Mouse (Mus musculus) forebrain, embryonic 15.5 days (tissue): ENCODE measurements around the gene Zbtb20. TPM values are rescaled to one million over a fixed set of nuclear protein-coding genes. Genes with fewer than 3 reads are reported as not detected.

Source experiments
- ATAC-seq: fragments of 200-750 bp; cut with Nextera tagmentation; replicated peaks from 2 replicates; pipeline ENCODE4 v1.8.0; 2017; ENCODE audit warnings: mild to moderate bottlenecking, moderate TSS enrichment, moderate library complexity
- H3K27ac ChIP-seq: fragments of 300-500 bp; sonication (generic); replicated peaks from 2 replicates; pipeline ENCODE4 v1.5.1; 2015; ENCODE audit warnings: mild to moderate bottlenecking, inconsistent platforms
- H3K27me3 ChIP-seq: fragments of 300-500 bp; sonication (generic); 2 replicates; pipeline ENCODE4 v1.6.1; 2015; ENCODE audit warnings: inconsistent platforms
- H3K36me3 ChIP-seq: fragments of 300-500 bp; sonication (generic); 2 replicates; pipeline ENCODE4 v1.6.1; 2015; ENCODE audit warnings: mild to moderate bottlenecking, inconsistent platforms
- H3K4me1 ChIP-seq: fragments of 300-500 bp; sonication (generic); 2 replicates; pipeline ENCODE4 v1.6.1; 2015; ENCODE audit warnings: inconsistent platforms
- H3K4me2 ChIP-seq: fragments of 300-500 bp; sonication (generic); replicated peaks from 2 replicates; pipeline ENCODE4 v1.6.1; 2015; ENCODE audit warnings: mild to moderate bottlenecking, inconsistent platforms
- H3K4me3 ChIP-seq: fragments of 300-500 bp; sonication (generic); 2 replicates; pipeline ENCODE4 v1.5.1; 2015; ENCODE audit warnings: mild to moderate bottlenecking, inconsistent platforms
- H3K9ac ChIP-seq: fragments of 300-500 bp; sonication (generic); replicated peaks from 2 replicates; pipeline ENCODE4 v1.6.1; 2015; ENCODE audit warnings: mild to moderate bottlenecking, inconsistent platforms
- H3K9me3 ChIP-seq: fragments of 300-500 bp; sonication (generic); 2 replicates; pipeline ENCODE4 v1.6.1; 2016; ENCODE audit warnings: inconsistent platforms
- WGBS: fragments of 180-500 bp; shearing (Covaris S2); methylation state at CpG from one replicate; pipeline ENCODE4 v1.1.7; 2015; ENCODE audit warnings: mixed read lengths; 5-methylcytosine and 5-hydroxymethylcytosine counted together
- polyA plus RNA-seq: library from polyadenylated mRNA; unstranded; fragments of >200 nt; fragmentation: Nextera tagmentation; extraction: Ambion mirVana; gene quantifications from 2 replicates; pipeline ENCODE4 v1.2.1, GENCODE M21; 2015

Gene Zbtb20
- polyA plus RNA-seq: 143 and 149 TPM in 2 replicates

DNA sequence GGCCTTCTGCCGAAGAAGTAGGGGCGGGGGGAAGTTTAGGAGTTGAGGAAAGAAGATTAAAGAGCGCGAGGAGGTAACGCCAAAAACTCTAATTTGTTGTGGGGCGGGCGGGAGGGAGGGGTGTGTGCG, at the start of gene Zbtb20:
Gene Zbtb20, plus strand, starts transcription at position 30 of the 129 bp plus-strand sequence.
- Histone ChIP-seq H3K4me2 (peak within 1 kb of the TSS; percentile 64), H3K4me3 (peak within 1 kb of the TSS; percentile 96), H3K9ac (peak within 1 kb of the TSS; percentile 83), H3K9me3 (no peaks in the 10 kb centered on the region), H3K27ac (peak within 1 kb of the TSS; percentile 99), H3K4me1 (peaks cover 22% of the 10 kb centered on the region), H3K36me3 (no peaks in the 10 kb centered on the region), H3K27me3 (no peaks in the 10 kb centered on the region)
- no peak for ATAC-seq
- 0% methylated on average over 2 of the region's 8 CpGs for WGBS

DNA sequence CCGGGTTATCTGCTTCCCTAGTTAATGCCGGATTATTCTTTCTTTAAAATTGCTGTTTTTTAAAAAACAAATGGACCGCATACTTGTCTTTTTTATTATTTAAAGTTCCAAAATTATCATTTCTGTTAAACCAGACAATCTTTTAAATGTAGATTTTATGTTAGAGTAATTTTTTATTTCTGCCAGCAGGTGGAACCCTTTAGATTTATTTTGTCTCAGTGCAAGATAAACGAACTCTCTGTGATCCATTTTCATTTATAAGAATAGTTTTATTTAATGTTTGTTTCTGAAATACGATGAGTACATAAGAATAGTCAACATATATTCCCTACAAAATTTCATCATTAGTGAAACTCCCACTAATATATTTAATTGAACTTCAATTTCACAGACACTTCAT, 39.7 kb upstream of the Zbtb20 start:
- H3K4me2 ChIP-seq: no peak overlapping the region
- no peak overlapping the region for H3K4me3 ChIP-seq
- no peaks in the 10 kb centered on the region for H3K4me1 ChIP-seq
- 60% methylated on average over 5 of the region's 5 CpGs for WGBS
- H3K27ac ChIP-seq: no peak overlapping the region
- no peaks in the 10 kb centered on the region for H3K27me3 ChIP-seq
- no peaks in the 10 kb centered on the region for H3K36me3 ChIP-seq
- H3K9ac ChIP-seq: no peak overlapping the region
- no peaks in the 10 kb centered on the region for H3K9me3 ChIP-seq
- ATAC-seq: no peak

DNA sequence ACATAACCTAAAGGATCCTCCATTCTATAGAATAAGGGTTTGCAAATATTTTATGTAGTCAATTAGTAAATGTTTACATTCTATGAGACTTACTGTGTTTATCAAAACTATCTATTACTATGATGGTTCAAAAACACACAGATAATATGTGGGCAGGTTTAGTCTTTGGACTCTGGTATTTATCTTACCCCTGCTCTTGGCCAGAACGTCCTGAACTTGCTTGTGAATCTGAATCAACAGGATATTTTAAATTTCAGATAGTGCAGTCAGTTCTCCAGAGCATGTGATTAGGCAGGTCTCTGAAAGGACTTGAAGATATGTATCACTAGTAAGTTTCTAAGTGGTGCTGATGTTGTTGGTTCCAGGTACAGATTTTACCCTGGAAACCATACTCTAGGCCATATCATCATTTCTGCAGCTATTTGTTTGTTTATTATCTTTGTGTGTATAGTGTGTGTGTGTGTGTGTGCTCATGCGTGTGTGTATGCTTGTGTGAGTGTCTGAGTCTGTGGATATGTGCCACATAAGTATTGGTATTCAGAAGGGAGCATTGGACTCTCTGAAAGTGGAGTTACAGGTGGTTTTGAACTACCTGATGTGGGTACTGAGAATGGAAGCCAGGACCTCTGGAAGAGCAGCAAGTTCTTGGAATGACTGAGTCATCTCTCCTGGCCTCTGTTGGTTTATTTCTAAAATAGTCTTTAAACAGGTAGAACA, 39.1 kb upstream of the Zbtb20 start:
- H3K4me3 ChIP-seq: no peak overlapping the region
- no peak overlapping the region for H3K9ac ChIP-seq
- no peaks in the 10 kb centered on the region for H3K36me3 ChIP-seq
- no peaks in the 10 kb centered on the region for H3K27me3 ChIP-seq
- no peak overlapping the region for H3K4me2 ChIP-seq
- WGBS: 64% methylated on average over 2 of the region's 2 CpGs
- no peak overlapping the region for H3K27ac ChIP-seq
- ATAC-seq: no peak
- H3K4me1 ChIP-seq: no peaks in the 10 kb centered on the region
- no peaks in the 10 kb centered on the region for H3K9me3 ChIP-seq

DNA sequence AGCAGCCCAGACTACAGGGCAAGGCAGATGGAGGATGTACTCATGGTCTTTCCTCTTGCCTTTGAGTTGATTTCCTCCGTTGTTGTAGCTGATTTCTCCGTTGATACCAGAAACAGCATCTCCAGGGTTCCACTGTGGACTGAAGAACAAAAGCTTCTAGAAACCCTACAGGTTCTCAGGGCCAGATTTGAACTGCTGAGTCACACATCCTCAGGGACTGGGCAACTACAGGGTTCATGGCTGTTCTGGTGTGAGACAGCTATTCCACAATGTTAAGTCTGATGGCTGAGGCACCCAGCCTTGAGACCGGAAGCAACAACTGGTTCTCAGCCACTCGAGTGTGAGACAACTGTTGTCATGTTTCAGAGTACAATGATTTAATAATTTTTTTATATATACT, 37.5 kb upstream of the Zbtb20 start:
- Histone ChIP-seq H3K36me3 (no peaks in the 10 kb centered on the region), H3K4me3 (no peak overlapping the region), H3K9me3 (no peaks in the 10 kb centered on the region), H3K4me1 (no peaks in the 10 kb centered on the region), H3K27ac (no peak overlapping the region), H3K4me2 (no peak overlapping the region), H3K9ac (no peak overlapping the region), H3K27me3 (no peaks in the 10 kb centered on the region)
- ATAC-seq: no peak
- 94% methylated on average over 4 of the region's 4 CpGs for WGBS

DNA sequence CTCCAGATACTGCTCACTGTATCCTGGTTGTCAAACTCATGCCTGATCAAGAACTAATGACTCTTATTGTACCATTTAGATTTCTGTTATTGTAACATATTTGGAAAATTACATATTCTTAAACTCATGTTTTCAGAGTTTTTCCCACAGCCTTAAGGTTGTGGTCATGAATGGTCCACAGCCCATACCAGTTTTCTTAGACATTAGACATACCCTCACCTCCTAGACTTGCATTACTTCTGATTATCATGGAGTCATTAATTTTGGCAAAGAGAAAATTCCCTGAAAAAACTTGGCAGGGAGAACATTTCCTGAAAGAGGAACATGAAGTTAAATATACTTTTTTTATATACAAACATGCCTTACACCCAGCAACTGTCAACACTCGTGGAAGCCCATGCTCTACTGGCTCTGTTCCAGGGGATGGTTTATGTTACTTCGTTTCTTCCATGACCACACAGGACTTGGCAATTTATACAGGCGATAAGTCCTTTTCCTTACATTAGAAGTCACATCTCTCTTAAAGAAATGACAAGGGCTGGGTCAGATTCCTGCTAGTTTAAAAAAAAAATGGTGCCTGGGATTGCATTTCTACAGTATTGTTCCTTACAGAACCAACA, 18.0 kb upstream of the Zbtb20 start:
- no peaks in the 10 kb centered on the region for H3K27me3 ChIP-seq
- no peaks in the 10 kb centered on the region for H3K36me3 ChIP-seq
- no peaks in the 10 kb centered on the region for H3K9me3 ChIP-seq
- no peak for ATAC-seq
- H3K9ac ChIP-seq: no peak overlapping the region
- WGBS: 79% methylated on average over 3 of the region's 3 CpGs
- no peaks in the 10 kb centered on the region for H3K4me1 ChIP-seq
- no peak overlapping the region for H3K27ac ChIP-seq
- H3K4me2 ChIP-seq: no peak overlapping the region
- H3K4me3 ChIP-seq: no peak overlapping the region

DNA sequence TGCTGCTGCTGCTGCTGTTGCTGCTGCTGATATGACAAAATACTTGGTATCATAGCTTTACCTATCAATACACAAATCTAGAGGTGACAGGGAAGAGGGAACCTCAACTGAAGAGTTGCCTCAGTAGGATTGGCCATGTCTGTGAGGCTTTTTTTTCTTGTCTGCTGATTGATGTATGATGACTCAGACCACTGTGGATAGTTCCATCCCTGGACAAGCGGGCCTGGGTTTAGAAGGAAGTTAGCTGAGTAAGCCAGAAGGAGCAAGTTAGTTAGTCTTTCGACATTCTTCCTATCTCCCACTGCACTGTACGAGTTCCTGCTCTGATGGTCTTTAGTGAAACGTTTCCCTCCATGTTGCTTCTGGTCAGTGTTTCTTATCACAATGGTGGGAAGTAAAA, 16.4 kb upstream of the Zbtb20 start:
- H3K4me1 ChIP-seq: no peaks in the 10 kb centered on the region
- no peak overlapping the region for H3K9ac ChIP-seq
- 90% methylated on average over 4 of the region's 4 CpGs for WGBS
- H3K4me3 ChIP-seq: no peak overlapping the region
- H3K36me3 ChIP-seq: no peaks in the 10 kb centered on the region
- no peaks in the 10 kb centered on the region for H3K9me3 ChIP-seq
- H3K27me3 ChIP-seq: no peaks in the 10 kb centered on the region
- ATAC-seq: no peak
- H3K4me2 ChIP-seq: no peak overlapping the region
- no peak overlapping the region for H3K27ac ChIP-seq

DNA sequence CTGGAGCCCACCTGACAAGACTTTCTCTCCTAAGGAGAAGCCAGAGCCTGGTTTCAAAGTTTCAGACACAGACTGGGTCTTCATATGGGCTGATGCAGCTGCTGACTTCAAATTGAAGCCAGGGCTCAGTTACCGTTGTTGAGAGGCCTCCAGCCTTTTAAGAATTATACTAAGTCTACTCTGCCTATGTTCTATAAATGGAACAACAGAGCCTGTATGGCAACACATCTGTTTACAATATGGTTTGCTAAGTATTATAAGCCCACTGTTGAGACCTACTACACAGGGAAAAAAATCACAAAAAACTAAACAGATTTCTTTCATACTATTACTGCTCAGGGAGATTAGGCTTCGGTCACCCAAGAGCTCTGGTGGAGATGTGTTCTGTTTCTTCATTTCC, 12.4 kb upstream of the Zbtb20 start:
- 83% methylated on average over 2 of the region's 2 CpGs for WGBS
- no peak overlapping the region for H3K9ac ChIP-seq
- ATAC-seq: no peak
- H3K4me1 ChIP-seq: no peaks in the 10 kb centered on the region
- no peak overlapping the region for H3K4me3 ChIP-seq
- no peaks in the 10 kb centered on the region for H3K9me3 ChIP-seq
- no peak overlapping the region for H3K27ac ChIP-seq
- no peak overlapping the region for H3K4me2 ChIP-seq
- H3K27me3 ChIP-seq: no peaks in the 10 kb centered on the region
- no peaks in the 10 kb centered on the region for H3K36me3 ChIP-seq

DNA sequence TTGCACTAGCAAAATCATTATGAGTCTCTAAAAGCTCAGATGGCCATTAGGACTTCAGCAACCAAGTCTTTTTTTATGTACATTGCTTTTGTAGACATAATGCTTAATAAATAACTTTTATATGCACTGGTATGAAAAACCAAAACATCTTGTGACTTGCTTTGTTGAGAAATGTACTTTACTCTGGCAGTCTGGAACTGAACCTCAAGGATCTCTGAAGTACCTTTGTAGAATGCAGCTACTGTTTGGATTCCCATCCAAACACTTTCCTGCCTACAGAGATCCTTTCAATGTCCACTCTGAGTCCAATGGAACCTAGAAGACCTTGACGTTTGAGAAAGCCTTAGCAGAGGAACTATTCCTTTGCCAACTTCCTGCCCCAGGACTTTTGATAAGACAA, 9.6 kb upstream of the Zbtb20 start:
- Histone ChIP-seq H3K27ac (no peak overlapping the region), H3K9me3 (no peaks in the 10 kb centered on the region), H3K27me3 (no peaks in the 10 kb centered on the region), H3K36me3 (no peaks in the 10 kb centered on the region), H3K4me1 (no peaks in the 10 kb centered on the region), H3K9ac (no peak overlapping the region), H3K4me2 (no peak overlapping the region), H3K4me3 (no peak overlapping the region)
- ATAC-seq: no peak
- WGBS: 83% methylated on average over 1 of the region's 1 CpGs

DNA sequence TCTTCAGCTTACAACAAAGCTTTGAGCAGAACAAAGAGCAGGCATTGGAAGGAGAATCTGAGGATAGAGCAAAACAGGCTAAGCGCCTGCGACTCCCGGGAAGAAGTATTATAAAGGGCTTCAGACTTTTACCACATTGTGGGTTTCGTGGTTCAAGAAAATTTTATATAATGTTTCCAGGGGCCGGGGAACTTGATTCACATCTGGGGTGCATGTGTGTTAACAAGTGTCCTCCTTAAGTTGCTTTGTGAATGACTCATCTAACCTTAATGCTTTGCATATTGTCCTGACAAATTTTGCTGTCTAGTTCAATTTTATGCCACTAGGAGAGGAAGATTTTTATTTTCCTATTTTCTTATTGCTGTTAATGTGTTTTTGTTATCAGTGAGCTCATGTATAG, 3.6 kb upstream of the Zbtb20 start:
- 77% methylated on average over 5 of the region's 5 CpGs for WGBS
- no peak overlapping the region for H3K9ac ChIP-seq

DNA sequence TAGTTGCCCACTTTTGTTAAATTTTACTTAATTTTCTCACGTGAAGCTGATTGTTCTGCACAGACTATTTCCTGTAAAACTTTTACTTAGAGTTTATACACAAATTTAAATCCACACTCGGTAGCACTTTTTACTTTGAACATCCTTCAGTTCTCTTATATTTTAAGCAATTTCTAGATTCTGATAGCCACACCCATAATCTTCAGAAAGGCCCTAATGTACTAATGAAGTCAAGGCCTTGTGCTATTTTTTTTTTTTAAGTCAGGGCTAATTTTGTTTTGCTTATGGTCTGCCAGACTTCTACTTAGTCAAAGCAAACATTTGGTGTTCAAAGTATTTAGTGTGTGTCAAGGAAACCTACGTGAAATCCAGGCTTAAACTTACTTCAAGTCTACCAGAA, 1.7 kb upstream of the Zbtb20 start:
- WGBS: 59% methylated on average over 3 of the region's 3 CpGs
- Histone ChIP-seq H3K4me3 (no peak overlapping the region), H3K36me3 (no peaks in the 10 kb centered on the region), H3K4me1 (peaks cover 10% of the 10 kb centered on the region), H3K27me3 (no peaks in the 10 kb centered on the region), H3K9me3 (no peaks in the 10 kb centered on the region), H3K27ac (no peak overlapping the region), H3K4me2 (no peak overlapping the region), H3K9ac (no peak overlapping the region)
- ATAC-seq: no peak

More for the DNA sequence above, 3.6 kb upstream of the Zbtb20 start:
- no peak overlapping the region for H3K4me3 ChIP-seq
- no peak overlapping the region for H3K4me2 ChIP-seq
- H3K27ac ChIP-seq: no peak overlapping the region
- no peaks in the 10 kb centered on the region for H3K36me3 ChIP-seq
- no peaks in the 10 kb centered on the region for H3K9me3 ChIP-seq
- H3K4me1 ChIP-seq: peaks cover 10% of the 10 kb centered on the region
- H3K27me3 ChIP-seq: no peaks in the 10 kb centered on the region
- ATAC-seq: no peak

DNA sequence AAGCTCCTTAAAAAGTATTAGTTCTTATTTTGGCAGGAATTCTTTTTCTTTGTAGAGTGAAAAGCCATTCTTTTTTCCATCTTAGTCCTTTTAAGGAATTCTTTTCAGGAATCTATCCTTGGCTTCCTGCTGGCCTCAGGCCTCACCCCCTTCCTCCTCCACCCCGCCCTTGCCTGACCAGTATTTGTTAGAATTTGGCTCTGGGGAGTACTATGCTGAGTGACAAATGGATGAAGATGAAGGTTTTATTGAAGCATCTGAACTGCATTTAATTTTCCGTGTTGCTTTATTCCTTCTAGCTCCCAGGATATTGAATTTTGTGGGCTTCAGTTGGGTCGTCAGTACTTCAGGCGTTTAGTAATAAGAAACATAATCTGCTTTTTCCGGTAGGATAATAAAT, 1.2 kb upstream of the Zbtb20 start:
- under 1% methylated on average over 5 of the region's 5 CpGs for WGBS
- peak overlapping the region; percentile 96 for H3K4me3 ChIP-seq
- ATAC-seq: no peak

DNA sequence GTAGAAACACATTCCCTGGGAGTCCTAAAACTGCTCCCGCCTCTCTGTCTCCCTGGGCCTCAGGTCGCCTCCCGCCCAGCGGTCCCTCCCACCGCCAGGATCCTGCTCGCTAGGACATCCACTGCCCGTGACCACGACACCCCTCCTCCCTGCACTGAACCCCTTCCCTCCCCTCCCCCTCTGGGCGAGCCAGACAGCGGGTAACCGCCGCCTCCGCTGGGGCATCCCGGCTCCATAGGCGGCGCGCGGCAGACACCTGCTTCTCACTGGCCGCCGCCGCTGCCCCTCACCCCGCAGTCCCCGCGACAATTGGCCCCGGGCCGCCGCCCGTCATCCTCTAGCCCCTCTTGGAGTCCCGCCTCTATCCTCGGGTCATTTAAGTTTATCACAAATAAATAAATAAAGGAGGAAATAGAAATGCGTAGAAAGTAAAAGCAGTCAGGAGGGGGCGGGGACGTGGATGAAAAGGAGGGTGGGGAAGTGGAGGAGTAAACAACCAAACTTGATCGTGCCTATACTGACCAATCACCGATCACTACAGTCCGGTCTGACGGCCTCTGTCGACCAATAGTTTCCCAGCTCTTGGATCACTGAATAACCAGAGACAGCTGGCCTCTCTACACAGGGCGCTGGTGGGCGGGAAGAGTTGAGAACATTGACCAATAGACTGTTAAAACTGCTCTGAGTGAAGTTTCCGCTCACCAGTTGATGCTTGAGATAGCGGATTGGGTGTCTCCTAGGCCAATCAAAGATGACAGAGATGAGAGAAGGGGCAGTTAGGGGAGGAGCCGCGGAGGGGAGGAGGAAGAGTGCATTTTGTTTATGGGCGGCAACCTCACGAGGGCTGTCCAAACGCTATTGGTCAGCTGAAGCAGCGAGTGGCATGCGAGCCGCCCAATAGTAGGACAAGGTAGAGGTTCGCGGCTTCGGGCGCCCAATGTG, 500 bp upstream of the Zbtb20 start:
- Histone ChIP-seq H3K9me3 (no peaks in the 10 kb centered on the region), H3K4me2 (peak overlapping the region; percentile 47), H3K9ac (peak overlapping the region; percentile 83), H3K27me3 (no peaks in the 10 kb centered on the region), H3K27ac (peak overlapping the region; percentile 99), H3K4me3 (peak overlapping the region; percentile 96), H3K36me3 (no peaks in the 10 kb centered on the region), H3K4me1 (peaks cover 20% of the 10 kb centered on the region)
- under 1% methylated on average over 53 of the region's 54 CpGs for WGBS
- ATAC-seq: peak; percentile 98

More for the DNA sequence above, 1.2 kb upstream of the Zbtb20 start:
- H3K36me3 ChIP-seq: no peaks in the 10 kb centered on the region
- peak overlapping the region; percentile 98 for H3K27ac ChIP-seq
- H3K9me3 ChIP-seq: no peaks in the 10 kb centered on the region
- no peaks in the 10 kb centered on the region for H3K27me3 ChIP-seq
- peaks cover 13% of the 10 kb centered on the region for H3K4me1 ChIP-seq
- H3K4me2 ChIP-seq: peak overlapping the region; percentile 47
- H3K9ac ChIP-seq: peak overlapping the region; percentile 83
